Mouse (Mus musculus) bone marrow, adult 2 months (tissue): ENCODE data around the gene Pskh1.

Source experiments
- CTCF ChIP-seq: fragments of 200-500 bp; IDR thresholded peaks from 2 replicates; pipeline ENCODE4 v1.5.1; 2011; ENCODE audit warnings: low read length, control low read depth; ENCODE audit not compliant: control insufficient read depth, insufficient read depth
- POLR2A ChIP-seq: fragments of 200-500 bp; IDR thresholded peaks from 2 replicates; pipeline ENCODE4 v1.6.1; 2011; ENCODE audit warnings: low read depth, mild to moderate bottlenecking, control low read depth, low read length, borderline replicate concordance; ENCODE audit not compliant: control insufficient read depth

- no peak for TF ChIP-seq POLR2A
- no peak for TF ChIP-seq CTCF
Measured at GRCm38 (mm10) chr8:105965266-105965904, 65.1 kb downstream of the Pskh1 start.
